Mouse (Mus musculus): ENCODE results near the gene Mrps34.

Gene Mrps34

DNA sequence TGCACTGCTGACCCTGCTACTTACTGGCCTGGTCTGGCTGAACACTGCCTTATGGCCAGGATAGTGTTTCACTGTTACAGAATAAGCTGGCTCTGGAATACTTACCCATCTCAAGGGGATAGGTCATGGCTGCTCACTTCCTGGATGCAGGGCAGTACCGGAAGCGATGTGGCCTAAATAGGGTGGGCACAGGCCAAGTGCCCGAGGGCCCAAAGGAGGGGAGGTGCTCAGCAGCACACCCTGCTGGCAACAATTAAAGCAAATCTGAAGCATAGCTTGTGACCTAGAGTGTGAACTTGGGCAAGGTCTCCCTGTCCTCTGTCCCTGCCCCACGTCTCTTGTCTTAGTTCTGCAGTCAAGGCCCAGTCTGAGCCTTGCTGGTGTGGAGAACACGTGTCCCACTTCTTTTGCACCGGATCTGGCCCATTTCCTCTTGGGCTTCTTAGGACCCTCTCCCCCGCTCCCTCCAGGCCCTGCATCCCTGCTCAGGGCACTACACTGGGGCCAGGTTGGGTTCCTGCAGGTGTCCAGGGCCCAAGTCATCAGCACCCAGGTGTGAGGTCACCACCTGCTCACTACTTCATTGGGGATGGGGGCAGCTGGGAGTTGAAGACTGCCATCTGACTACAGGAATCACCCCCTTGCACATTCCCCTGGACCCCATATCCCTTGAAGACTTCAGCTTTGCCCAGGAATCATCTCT lies 13.0 kb upstream of the Mrps34 start:
- peak; percentile 78 for DNase-seq (ENCODE audit: low read depth)

GRCm38 (mm10) chr17:24884391-24884790 lies 10.5 kb upstream of the Mrps34 start:
- no peak for DNase-seq (ENCODE audit: low read depth)

DNA sequence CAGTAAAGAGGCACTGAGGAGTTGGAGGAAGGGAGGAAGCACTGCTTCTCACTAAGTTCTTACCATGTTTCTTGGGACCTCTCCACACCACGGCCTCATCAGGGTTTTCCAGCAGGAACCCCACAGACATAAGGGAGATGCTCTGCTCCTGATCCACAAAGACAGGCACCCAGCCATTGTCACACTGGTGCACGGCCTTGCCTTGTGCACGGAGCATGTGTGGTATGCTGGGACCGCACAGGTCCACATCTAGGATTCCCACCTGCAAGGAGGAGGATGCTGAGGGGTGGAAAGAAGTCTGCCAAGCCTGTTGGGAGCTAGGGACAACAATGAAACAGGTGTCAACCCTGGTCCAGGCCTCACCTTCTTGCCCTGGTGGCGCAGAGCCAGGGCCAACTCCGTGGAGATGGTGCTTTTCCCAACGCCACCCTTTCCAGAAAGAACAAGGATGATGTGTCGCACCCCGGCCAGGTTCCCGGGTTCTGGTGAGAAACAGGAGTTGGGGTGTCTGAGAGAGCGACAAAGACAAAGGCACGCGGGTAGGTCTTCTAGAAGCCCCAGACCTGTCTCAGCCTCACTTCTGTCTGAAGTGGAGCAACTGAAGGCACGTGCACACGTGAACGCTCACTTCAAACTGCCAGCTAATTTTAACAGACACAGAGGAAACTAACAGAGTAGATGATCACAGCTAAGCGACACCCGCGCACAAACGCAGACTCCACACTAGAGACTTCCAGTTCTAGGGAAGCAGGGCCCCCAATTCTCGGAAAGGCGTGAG lies 9.4 kb upstream of the Mrps34 start:
- no peak for DNase-seq (ENCODE audit: low read depth)

GRCm38 (mm10) chr17:24886134-24886931 lies 8.6 kb upstream of the Mrps34 start, which contains the start of the genes Nubp2 and Spsb3:
TSS of gene Nubp2 (minus strand) at chr17:24886349.
TSS of gene Spsb3 (plus strand) at chr17:24886643.
- peak; percentile 99 for DNase-seq (ENCODE audit: low read depth)

DNA sequence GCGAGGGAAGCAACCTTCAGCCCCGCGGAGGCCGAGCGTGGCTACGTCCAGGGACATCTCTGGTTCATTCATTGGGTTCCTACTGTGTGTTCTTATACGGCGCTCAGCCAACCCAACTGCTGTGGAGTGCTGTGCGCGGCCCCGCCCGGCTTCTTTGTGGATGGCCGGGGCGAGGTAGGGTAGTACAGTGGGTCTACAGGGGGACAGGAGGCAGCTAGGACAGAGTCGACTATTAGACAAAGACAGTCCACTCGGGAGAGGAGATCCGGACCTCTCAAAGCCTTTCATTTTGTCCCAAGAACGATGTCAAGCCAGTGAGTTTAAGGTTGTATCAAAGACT lies 8.0 kb upstream of the Mrps34 start:
- no peak for DNase-seq (ENCODE audit: low read depth)

DNA sequence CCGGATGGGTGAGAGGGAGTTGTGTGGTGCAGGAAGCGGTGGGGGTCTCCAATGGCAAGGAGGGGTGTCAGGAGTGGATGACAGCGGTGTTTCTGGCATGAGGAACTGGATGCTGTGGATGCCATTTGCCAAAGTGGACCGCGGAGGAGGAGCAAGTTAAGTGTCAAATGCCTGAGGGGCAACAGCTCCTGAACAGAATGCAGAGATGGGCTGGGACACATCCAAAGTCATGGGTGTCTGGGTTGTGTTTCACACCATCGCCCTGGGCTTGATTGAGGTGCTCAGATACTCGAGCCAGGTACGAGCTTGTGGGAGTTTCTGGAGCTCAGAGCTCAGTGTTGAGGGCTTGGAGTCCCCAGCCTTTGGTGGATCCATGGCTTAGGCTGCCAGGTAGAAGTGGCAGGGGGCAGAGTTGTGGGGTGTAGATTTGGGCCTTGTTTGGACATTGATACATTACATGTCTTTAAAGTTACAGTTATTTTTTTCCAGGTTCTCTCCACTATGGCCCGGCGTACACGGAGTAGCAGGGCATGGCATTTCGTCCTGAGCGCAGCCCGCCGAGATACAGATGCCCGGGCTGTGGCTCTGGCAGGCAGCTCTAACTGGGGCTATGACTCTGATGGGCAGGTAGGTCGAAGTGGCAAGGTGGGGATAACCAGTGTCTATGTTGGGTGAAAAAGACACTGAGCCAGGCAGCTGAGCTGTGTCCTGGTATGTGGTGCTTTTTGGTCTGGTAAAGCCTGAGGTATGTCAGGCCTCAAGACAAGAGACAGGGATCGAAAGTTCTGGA lies 7.4 kb upstream of the Mrps34 start:
- DNase-seq (ENCODE audit: low read depth) = peak; percentile 39

- no peak for DNase-seq (ENCODE audit: low read depth)
Measured at GRCm38 (mm10) chr17:24888862-24889261, 6.1 kb upstream of the Mrps34 start.

- DNase-seq (ENCODE audit: low read depth) = no peak
Measured at GRCm38 (mm10) chr17:24890151-24891092, 4.5 kb upstream of the Mrps34 start.

- DNase-seq (ENCODE audit: low read depth) = peak; percentile 19
Measured at GRCm38 (mm10) chr17:24891321-24891720, 3.6 kb upstream of the Mrps34 start.

DNA sequence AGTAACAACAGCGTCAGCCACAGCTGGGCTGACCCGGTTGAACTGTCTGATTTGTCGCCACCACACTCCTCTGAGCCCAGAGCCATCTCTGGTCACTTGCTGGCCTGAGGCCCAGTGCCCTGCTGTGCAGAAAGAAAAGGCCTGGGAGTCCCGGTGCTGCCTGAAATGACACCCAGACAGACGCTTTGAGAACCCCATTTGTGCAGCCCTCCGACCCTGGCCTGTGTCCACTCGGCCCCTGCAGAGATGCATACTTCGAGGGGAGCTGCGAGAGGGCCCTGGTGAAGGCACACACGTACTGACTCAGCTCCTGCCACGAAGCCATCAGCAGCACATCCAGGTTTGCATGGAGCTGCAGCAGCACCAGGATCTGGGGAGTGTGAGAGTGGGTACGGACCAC lies 2.1 kb upstream of the Mrps34 start:
- DNase-seq (ENCODE audit: low read depth) = no peak

- DNase-seq (ENCODE audit: low read depth) = no peak
Measured at GRCm38 (mm10) chr17:24893276-24893675, 1.6 kb upstream of the Mrps34 start.

DNA sequence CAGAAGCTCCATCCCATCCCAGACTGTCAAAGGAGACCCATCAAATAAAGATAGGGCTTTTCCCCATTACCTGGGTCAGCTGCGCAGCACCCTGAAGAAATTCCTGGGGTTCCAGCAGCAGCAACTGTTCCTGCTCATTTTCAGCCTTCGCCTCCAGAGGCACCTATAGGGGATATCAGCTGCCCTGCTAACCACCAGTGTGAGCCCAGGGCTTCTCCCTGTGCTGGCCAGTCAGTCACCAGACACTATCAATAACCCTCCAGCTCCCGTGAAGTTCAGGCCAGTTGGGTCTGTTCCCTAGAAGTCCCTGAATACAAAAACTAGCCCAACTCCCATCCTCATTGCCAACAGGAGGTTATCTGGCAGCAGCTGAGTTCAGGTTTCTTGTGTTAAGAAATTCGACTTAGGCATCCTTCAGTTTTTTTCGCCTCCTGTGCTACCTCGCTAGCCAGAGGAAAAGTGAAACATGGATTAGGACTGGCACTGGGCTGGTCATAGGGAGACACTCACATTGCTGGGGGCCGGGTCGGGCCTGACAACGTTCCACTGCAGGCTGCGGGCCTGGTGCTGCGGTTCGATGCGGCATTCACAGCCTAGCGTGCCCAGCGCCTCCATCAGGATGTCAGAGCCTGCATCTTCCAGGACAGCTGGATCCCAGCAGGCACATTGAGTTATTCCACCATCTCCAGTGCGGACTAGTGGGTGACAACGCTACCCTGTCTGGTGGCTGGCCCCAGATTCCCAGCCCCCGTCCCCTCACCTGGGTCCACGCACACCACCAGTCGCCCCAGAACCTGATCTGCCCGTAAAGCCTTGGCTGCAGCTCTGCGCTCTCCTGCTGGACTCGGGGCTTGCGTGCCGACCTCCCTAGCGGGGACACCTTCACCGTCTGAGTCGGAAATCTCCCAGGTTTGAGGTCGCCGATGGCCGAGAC lies 588 bp upstream of the Mrps34 start:
- DNase-seq (ENCODE audit: low read depth) = peak; percentile 52

GRCm38 (mm10) chr17:24895571-24896240 lies 790 bp downstream of the Mrps34 start:
- DNase-seq (ENCODE audit: low read depth) = peak; percentile 65

DNA sequence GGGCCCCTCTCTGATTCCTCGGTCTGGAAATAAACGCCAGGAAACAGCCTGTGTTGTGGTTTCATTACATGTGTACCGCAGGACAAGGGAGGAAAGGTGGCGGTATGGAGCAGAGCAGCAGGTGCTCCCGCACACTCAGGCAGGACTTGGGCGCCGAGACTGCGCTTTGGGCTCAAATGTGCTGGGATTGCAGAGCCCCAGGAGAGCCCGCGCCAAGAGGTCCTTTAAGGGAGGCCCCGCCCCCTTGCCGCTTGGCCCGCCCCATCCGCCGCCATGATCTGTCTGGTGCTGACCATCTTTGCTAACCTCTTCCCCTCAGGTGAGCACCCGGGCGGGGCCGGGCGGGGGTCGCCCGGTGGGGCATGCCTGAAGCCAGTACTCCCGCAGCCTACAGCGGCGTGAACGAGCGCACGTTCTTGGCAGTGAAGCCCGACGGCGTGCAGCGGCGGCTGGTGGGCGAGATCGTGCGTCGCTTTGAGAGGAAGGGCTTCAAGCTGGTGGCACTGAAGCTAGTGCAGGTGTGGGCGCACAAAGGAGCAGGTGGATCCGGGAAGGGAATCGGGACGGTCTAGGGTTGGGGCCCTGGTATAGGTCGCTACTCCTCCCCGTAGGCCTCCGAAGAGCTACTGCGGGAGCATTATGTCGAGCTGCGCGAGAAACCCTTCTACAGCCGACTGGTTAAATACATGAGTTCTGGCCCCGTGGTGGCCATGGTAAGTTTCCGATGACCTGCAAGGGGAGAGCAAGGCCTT lies 1.5 kb downstream of the Mrps34 start, which contains the start of gene Nme3:
Gene Nme3 (plus strand): TSS at position 260 of the 752 bp plus-strand sequence.
- peak; percentile 82 for DNase-seq (ENCODE audit: low read depth)

DNA sequence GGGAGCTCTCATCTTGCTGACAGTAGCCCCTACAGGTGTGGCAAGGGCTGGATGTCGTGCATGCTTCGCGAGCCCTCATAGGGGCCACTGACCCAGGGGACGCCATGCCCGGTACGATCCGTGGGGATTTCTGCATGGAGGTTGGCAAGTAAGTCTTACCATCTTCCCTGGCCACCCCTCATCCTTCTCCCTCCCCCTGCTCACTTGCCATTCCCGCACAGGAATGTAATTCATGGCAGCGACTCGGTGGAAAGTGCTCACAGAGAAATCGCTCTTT lies 2.0 kb downstream of the Mrps34 start:
- DNase-seq (ENCODE audit: low read depth) = no peak

- DNase-seq (ENCODE audit: low read depth) = no peak
Measured at GRCm38 (mm10) chr17:24897600-24897999, 2.7 kb downstream of the Mrps34 start.

DNA sequence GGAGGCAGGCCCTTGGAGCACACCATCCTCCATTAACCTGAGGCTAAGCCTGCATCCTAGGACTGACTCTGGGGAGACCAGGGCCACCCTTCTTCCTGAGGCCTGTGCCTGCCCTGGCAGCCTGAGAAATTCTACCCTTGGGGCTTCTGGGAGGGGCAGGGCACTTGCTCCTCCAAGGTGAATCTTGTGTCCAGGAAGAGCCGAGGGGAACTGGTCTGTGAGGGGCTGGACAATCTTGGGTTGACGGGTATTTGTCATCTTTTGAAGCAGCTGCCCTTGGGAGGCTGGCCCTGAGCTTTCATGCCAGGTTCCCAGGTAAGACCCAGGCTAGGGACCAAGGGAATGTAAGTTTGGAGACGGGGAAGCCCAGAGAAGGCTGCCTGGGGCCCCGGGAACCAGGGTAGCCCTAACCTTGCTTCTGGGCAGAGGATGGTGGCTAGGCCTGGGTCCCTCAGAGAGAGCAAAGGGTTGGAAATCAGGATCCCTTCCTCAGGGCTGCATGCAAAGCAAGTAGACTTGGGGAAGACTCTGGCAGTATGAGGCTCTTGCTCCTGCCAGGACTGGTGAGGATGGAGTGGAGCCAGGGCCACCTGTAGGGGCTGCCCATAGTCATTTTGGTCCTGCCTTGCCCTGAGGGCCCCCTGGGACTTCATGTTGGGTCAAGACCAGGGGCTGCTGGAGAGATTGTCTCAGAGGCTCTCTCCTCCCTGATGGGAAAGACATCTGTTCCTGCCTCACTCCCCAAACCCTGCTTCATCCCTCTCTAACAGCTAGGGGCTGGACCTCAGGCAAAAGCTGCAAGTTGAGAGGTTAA lies 3.3 kb downstream of the Mrps34 start:
- no peak for DNase-seq (ENCODE audit: low read depth)

- no peak for DNase-seq (ENCODE audit: low read depth)
Measured at GRCm38 (mm10) chr17:24899153-24899552, 4.2 kb downstream of the Mrps34 start.

Measured in NIH3T3 (cell line).